Mouse (Mus musculus): ENCODE measurements at regions not wholly inside any gene's neighbourhood (a gene's known extent, or its start where the extent isn't known, plus 50 kb on each side); places are given as distances from the start of the nearest gene placed in this dataset.

DNA sequence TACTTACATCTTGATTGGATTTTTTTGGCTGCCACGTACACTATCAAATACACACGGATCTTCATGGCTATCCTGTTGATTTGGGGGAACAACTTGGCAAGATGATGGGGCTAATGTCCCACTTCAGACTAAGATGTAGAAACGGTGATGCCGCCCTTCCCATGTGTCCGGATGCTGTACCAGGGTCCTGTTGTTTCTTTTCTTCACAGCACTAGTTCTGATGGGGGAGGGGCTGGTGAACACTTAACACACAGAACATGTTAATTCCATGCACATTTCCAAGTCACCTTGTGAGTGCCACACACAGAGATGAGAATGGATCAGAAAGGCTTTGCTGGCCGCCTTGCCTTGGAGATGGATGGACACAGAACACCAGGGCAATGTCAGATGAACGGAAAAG, 56.5 kb upstream of the Ptgfrn start:
- TF ChIP-seq CTCF (IDR thresholded peaks at IDR 0.05; ENCODE audit: control insufficient read depth, insufficient read depth, insufficient replicate concordance, low read depth, low read length): no peak
- no peak for TF ChIP-seq POLR2A (IDR thresholded peaks at IDR 0.05; ENCODE audit: control insufficient read depth, low read depth, low read length)
